Mouse (Mus musculus) frontal cortex, adult (tissue): ENCODE data around the gene Ptpro.

Experiments used
- ATAC-seq: cut with Nextera tagmentation; 2 replicates; pipeline ENCODE4 v1.9.2; 2017; ENCODE audit warnings: mild to moderate bottlenecking, moderate library complexity, mixed read lengths; ENCODE audit not compliant: low TSS enrichment

Ptpro gene

GRCm38 (mm10) chr6:137294973-137295820, 43.1 kb downstream of the Ptpro start:
- ATAC-seq: no peak

GRCm38 (mm10) chr6:137302561-137302960, 50.4 kb downstream of the Ptpro start:
- ATAC-seq: no peak

GRCm38 (mm10) chr6:137303824-137304223, 51.7 kb downstream of the Ptpro start:
- no peak for ATAC-seq

- ATAC-seq: no peak
Measured at GRCm38 (mm10) chr6:137315265-137315664, 63.1 kb downstream of the Ptpro start.

- ATAC-seq: no peak
Measured at GRCm38 (mm10) chr6:137316358-137316757, 64.2 kb downstream of the Ptpro start.

GRCm38 (mm10) chr6:137317509-137317908, 65.4 kb downstream of the Ptpro start:
- no peak for ATAC-seq

- ATAC-seq: no peak
Measured at GRCm38 (mm10) chr6:137318242-137318861, 66.2 kb downstream of the Ptpro start.

GRCm38 (mm10) chr6:137319658-137320057, 67.5 kb downstream of the Ptpro start:
- no peak for ATAC-seq

- no peak for ATAC-seq
Measured at GRCm38 (mm10) chr6:137327718-137328117, 75.6 kb downstream of the Ptpro start.

GRCm38 (mm10) chr6:137328228-137328627, 76.1 kb downstream of the Ptpro start:
- no peak for ATAC-seq

- no peak for ATAC-seq
Measured at GRCm38 (mm10) chr6:137330782-137331181, 78.7 kb downstream of the Ptpro start.

GRCm38 (mm10) chr6:137331826-137332225, 79.7 kb downstream of the Ptpro start:
- no peak for ATAC-seq

GRCm38 (mm10) chr6:137339071-137339470, 87.0 kb downstream of the Ptpro start:
- ATAC-seq: no peak

GRCm38 (mm10) chr6:137343688-137344441, 91.7 kb downstream of the Ptpro start:
- no peak for ATAC-seq

GRCm38 (mm10) chr6:137360166-137360565, 108.0 kb downstream of the Ptpro start:
- no peak for ATAC-seq

GRCm38 (mm10) chr6:137362216-137362615, 110.1 kb downstream of the Ptpro start:
- ATAC-seq: no peak

- peak; percentile 97 for ATAC-seq
Measured at GRCm38 (mm10) chr6:137364681-137365080, 112.6 kb downstream of the Ptpro start.

GRCm38 (mm10) chr6:137365637-137366036, 113.5 kb downstream of the Ptpro start:
- ATAC-seq: no peak; the same call in 1 of the 2 replicates

GRCm38 (mm10) chr6:137370745-137371144, 118.6 kb downstream of the Ptpro start:
- ATAC-seq: no peak

GRCm38 (mm10) chr6:137371455-137371854, 119.3 kb downstream of the Ptpro start:
- no peak for ATAC-seq

GRCm38 (mm10) chr6:137373920-137374319, 121.8 kb downstream of the Ptpro start:
- ATAC-seq: no peak

- no peak for ATAC-seq
Measured at GRCm38 (mm10) chr6:137382546-137382945, 130.4 kb downstream of the Ptpro start.
